In genomic region chr12:63220391-63220790, GRCm38 (mm10) we compare ENCODE assay signal across 17 mouse cellular contexts.
DNase-seq lines count a peak whose midpoint lies in the region; ATAC-seq and TF ChIP-seq lines count a peak whose summit lies in the region.
"Had no signal": no experiment of that assay in that cellular context is flagged by ENCODE, and none has a peak within 500 bp of the region (broad histone marks: within the 10 kb centered on the region; RNA-seq: fewer than 3 reads in every experiment).

No protein-coding gene starts in this region.

- no peak for TF ChIP-seq RAD21 in MEL (IDR thresholded peaks at IDR 0.05; ENCODE audit: low read depth, low read length)

- no peaks in the 10 kb centered on the region for H3K4me1 ChIP-seq in midbrain, embryonic 15.5 days
- no peaks in the 10 kb centered on the region for H3K4me1 ChIP-seq in midbrain, embryonic 10.5 days
- H3K4me1 ChIP-seq in MEL (ENCODE audit: control insufficient read depth in 1 of 2, insufficient read depth in 2 of 2, low read length in 2 of 2) = no peaks in the 10 kb centered on the region
- H3K4me1 ChIP-seq in cerebellum, adult 2 months (ENCODE audit: control insufficient read depth, insufficient read depth, low read length) = no peaks in the 10 kb centered on the region
- H3K4me1 ChIP-seq: embryonic facial prominence, embryonic 10.5 days; forebrain, embryonic 13.5 days; heart, embryonic 13.5 days; hindbrain, embryonic 15.5 days had no signal

- TF ChIP-seq EP300 in MEL (IDR thresholded peaks at IDR 0.05; ENCODE audit: low read depth in 1 of 2, low read length in 2 of 2) = no peak

- no peaks in the 10 kb centered on the region for H3K36me3 ChIP-seq in midbrain, embryonic 15.5 days (replicated peaks)
- no peaks in the 10 kb centered on the region for H3K36me3 ChIP-seq in midbrain, embryonic 10.5 days
- no peaks in the 10 kb centered on the region for H3K36me3 ChIP-seq in MEL (ENCODE audit: control insufficient read depth in 1 of 2, insufficient read depth in 2 of 2, low read length in 2 of 2)
- H3K36me3 ChIP-seq: embryonic facial prominence, embryonic 10.5 days; heart, embryonic 13.5 days; hindbrain, embryonic 15.5 days had no signal

- no peaks in the 10 kb centered on the region for H3K79me2 ChIP-seq in MEL (ENCODE audit: control insufficient read depth, insufficient read depth, low read length, poor library complexity)

- WGBS in midbrain, embryonic 15.5 days = 56% methylated on average over 5 of the region's 5 CpGs
- WGBS in midbrain, embryonic 10.5 days = 88% methylated on average over 5 of the region's 5 CpGs
- WGBS in cerebellum, adult 2 months = 89% methylated on average over 5 of the region's 5 CpGs

- peak; percentile 3 for DNase-seq in layer of hippocampus, adult 11-12 months (ENCODE audit: low spot score)
- no peak for DNase-seq in layer of hippocampus, postnatal 36 days
- DNase-seq in midbrain, embryonic 10.5 days (ENCODE audit: low spot score) = no peak
- DNase-seq in MEL (ENCODE audit: low read depth, low spot score) = peak; percentile 10
- DNase-seq in cerebellum, adult 2 months = no peak
- DNase-seq: adrenal gland, adult 8-10 months; cerebellum, adult 18-20 months; cerebellum, postnatal 10 days; gastrocnemius, postnatal 36 days; heart, adult 11 months; heart, postnatal 36 days had no signal

- no peaks in the 10 kb centered on the region for H3K27me3 ChIP-seq in midbrain, embryonic 15.5 days (replicated peaks)
- H3K27me3 ChIP-seq in midbrain, embryonic 10.5 days (ENCODE audit: low read depth, poor library complexity, severe bottlenecking) = no peaks in the 10 kb centered on the region
- no peaks in the 10 kb centered on the region for H3K27me3 ChIP-seq in MEL (ENCODE audit: control insufficient read depth in 1 of 2, insufficient read depth in 2 of 2, low read length in 2 of 2)
- H3K27me3 ChIP-seq in cerebellum, adult 2 months (ENCODE audit: control insufficient read depth, insufficient read depth, low read length) = no peaks in the 10 kb centered on the region
- H3K27me3 ChIP-seq: forebrain, embryonic 13.5 days; heart, embryonic 13.5 days; hindbrain, embryonic 15.5 days had no signal

- TF ChIP-seq CTCF in MEL (IDR thresholded peaks at IDR 0.05 in 2 of 3, conservative IDR thresholded peaks at IDR 0.05 in 1 of 3; ENCODE audit: control insufficient read depth in 1 of 3, insufficient read depth in 1 of 3, low read depth in 2 of 3, low read length in 3 of 3, poor library complexity in 1 of 3, severe bottlenecking in 1 of 3) = no peak
- no peak for TF ChIP-seq CTCF in cerebellum, adult 2 months (IDR thresholded peaks at IDR 0.05; ENCODE audit: borderline replicate concordance, insufficient read depth, low read depth, low read length)

- TF ChIP-seq POLR2A in MEL (IDR thresholded peaks at IDR 0.05; ENCODE audit: control insufficient read depth in 1 of 2, insufficient read depth in 1 of 2, low read depth in 1 of 2, low read length in 2 of 2, poor library complexity in 1 of 2) = no peak
- no peak for TF ChIP-seq POLR2A in cerebellum, adult 2 months (IDR thresholded peaks at IDR 0.05; ENCODE audit: borderline replicate concordance, insufficient read depth, low read length)

- H3K4me3 ChIP-seq in midbrain, embryonic 15.5 days = no peak overlapping the region
- H3K4me3 ChIP-seq in midbrain, embryonic 10.5 days = no peak overlapping the region
- no peak overlapping the region for H3K4me3 ChIP-seq in MEL (ENCODE audit: control insufficient read depth in 1 of 2, insufficient read depth in 1 of 2, low read depth in 2 of 2, low read length in 2 of 2)
- H3K4me3 ChIP-seq in cerebellum, adult 2 months (replicated peaks; ENCODE audit: insufficient read depth, low read depth, low read length) = no peak overlapping the region
- H3K4me3 ChIP-seq: embryonic facial prominence, embryonic 10.5 days; forebrain, embryonic 13.5 days; heart, embryonic 13.5 days; hindbrain, embryonic 15.5 days had no signal

- no peak overlapping the region for H3K4me2 ChIP-seq in midbrain, embryonic 15.5 days
- H3K4me2 ChIP-seq: forebrain, embryonic 13.5 days; heart, embryonic 13.5 days; hindbrain, embryonic 15.5 days had no signal

- H3K27ac ChIP-seq in midbrain, embryonic 15.5 days = no peak overlapping the region
- no peak overlapping the region for H3K27ac ChIP-seq in midbrain, embryonic 10.5 days (replicated peaks)
- H3K27ac ChIP-seq in MEL (ENCODE audit: control insufficient read depth, low read depth, low read length) = no peak overlapping the region
- no peak overlapping the region for H3K27ac ChIP-seq in cerebellum, adult 2 months (ENCODE audit: insufficient read depth, low read length)
- H3K27ac ChIP-seq: embryonic facial prominence, embryonic 10.5 days; forebrain, embryonic 13.5 days; heart, embryonic 13.5 days; hindbrain, embryonic 15.5 days had no signal

- H3K9ac ChIP-seq in midbrain, embryonic 15.5 days = no peak overlapping the region
- H3K9ac ChIP-seq in MEL (ENCODE audit: control insufficient read depth, low read depth, low read length, poor library complexity, severe bottlenecking) = no peak overlapping the region
- H3K9ac ChIP-seq: forebrain, embryonic 13.5 days; heart, embryonic 13.5 days; hindbrain, embryonic 15.5 days had no signal

- no peaks in the 10 kb centered on the region for H3K9me3 ChIP-seq in midbrain, embryonic 15.5 days
- no peaks in the 10 kb centered on the region for H3K9me3 ChIP-seq in midbrain, embryonic 10.5 days (replicated peaks)
- H3K9me3 ChIP-seq in MEL (replicated peaks; ENCODE audit: insufficient read depth, low read length) = no peaks in the 10 kb centered on the region
- H3K9me3 ChIP-seq: embryonic facial prominence, embryonic 10.5 days; forebrain, embryonic 13.5 days; heart, embryonic 13.5 days; hindbrain, embryonic 15.5 days had no signal

- ATAC-seq in midbrain, embryonic 15.5 days (replicated peaks) = peak; percentile 52; the same call in 1 of the 2 replicates
- ATAC-seq in CD4-positive, CD25-positive, alpha-beta regulatory T cell, adult 4 months = no peak
- ATAC-seq: forebrain, embryonic 13.5 days had no signal

TF ChIP-seq in MEL, 35 proteins besides CTCF, POLR2A, EP300 and RAD21:
- TF ChIP-seq POLR2AphosphoS5 (IDR thresholded peaks at IDR 0.05; ENCODE audit: borderline replicate concordance, low read depth, low read length) (no peak), ZKSCAN1 (IDR thresholded peaks at IDR 0.05; ENCODE audit: low read depth, low read length) (no peak)
TF ChIP-seq in MEL: peak in this region for 0.

Comparison
In these comparisons a context has a peak if more than half of its experiments do, and no peak if none do; other contexts are left out.
1. DNase-seq: peak in layer of hippocampus, adult 11-12 months (single experiment) and MEL (single experiment); none in layer of hippocampus, postnatal 36 days (0 of 2), midbrain, embryonic 10.5 days (single experiment) and cerebellum, adult 2 months (0 of 2).